Mouse (Mus musculus): ENCODE results near the gene Mex3d. TPM values are rescaled to one million over a fixed set of nuclear protein-coding genes. Genes with fewer than 3 reads are reported as not detected.

Gene Mex3d
- polyA plus RNA-seq, 1 experiment: 34.9 TPM

- H3K4me1 ChIP-seq (replicated peaks; ENCODE audit: control insufficient read depth, insufficient read depth, low read length): peaks cover 14% of the 10 kb centered on the region
- 55% methylated on average over 6 of the region's 6 CpGs for WGBS
- H3K4me3 ChIP-seq (ENCODE audit: control insufficient read depth, insufficient read depth, low read length): no peak overlapping the region
- no peaks in the 10 kb centered on the region for H3K27me3 ChIP-seq (ENCODE audit: control insufficient read depth, insufficient read depth, low read length)
- TF ChIP-seq POLR2A (IDR thresholded peaks at IDR 0.05; ENCODE audit: control insufficient read depth, extremely low read depth, insufficient read depth, low read length, poor library complexity): no peak
- TF ChIP-seq CTCF (IDR thresholded peaks at IDR 0.05; ENCODE audit: borderline replicate concordance, control insufficient read depth, extremely low read depth, insufficient read depth, low read length, poor library complexity): no peak
- DNase-seq: peak; percentile 75
- no peak overlapping the region for H3K27ac ChIP-seq (ENCODE audit: control insufficient read depth, insufficient read depth, low read length)
- no peaks in the 10 kb centered on the region for H3K36me3 ChIP-seq (ENCODE audit: control insufficient read depth, insufficient read depth, low read length)
These were observed 13.4 kb downstream of the Mex3d start for GRCm38 (mm10) chr10:80374063-80374462.

GRCm38 (mm10) chr10:80372706-80373105, 14.8 kb downstream of the Mex3d start:
- DNase-seq: no peak
- Histone ChIP-seq H3K27me3 (ENCODE audit: control insufficient read depth, insufficient read depth, low read length) (no peaks in the 10 kb centered on the region; the same call in 1 of the 2 replicates), H3K27ac (ENCODE audit: control insufficient read depth, insufficient read depth, low read length) (no peak overlapping the region), H3K4me3 (ENCODE audit: control insufficient read depth, insufficient read depth, low read length) (no peak overlapping the region), H3K36me3 (ENCODE audit: control insufficient read depth, insufficient read depth, low read length) (no peaks in the 10 kb centered on the region), H3K4me1 (replicated peaks; ENCODE audit: control insufficient read depth, insufficient read depth, low read length) (peaks cover 14% of the 10 kb centered on the region)
- TF ChIP-seq CTCF (IDR thresholded peaks at IDR 0.05; ENCODE audit: borderline replicate concordance, control insufficient read depth, extremely low read depth, insufficient read depth, low read length, poor library complexity): no peak
- no peak for TF ChIP-seq POLR2A (IDR thresholded peaks at IDR 0.05; ENCODE audit: control insufficient read depth, extremely low read depth, insufficient read depth, low read length, poor library complexity)
- WGBS: 92% methylated on average over 6 of the region's 6 CpGs

GRCm38 (mm10) chr10:80371983-80372382, 15.5 kb downstream of the Mex3d start:
- Histone ChIP-seq H3K4me1 (replicated peaks; ENCODE audit: control insufficient read depth, insufficient read depth, low read length) (peaks cover 14% of the 10 kb centered on the region), H3K27ac (ENCODE audit: control insufficient read depth, insufficient read depth, low read length) (no peak overlapping the region), H3K36me3 (ENCODE audit: control insufficient read depth, insufficient read depth, low read length) (no peaks in the 10 kb centered on the region), H3K4me3 (ENCODE audit: control insufficient read depth, insufficient read depth, low read length) (no peak overlapping the region), H3K27me3 (ENCODE audit: control insufficient read depth, insufficient read depth, low read length) (no peaks in the 10 kb centered on the region; the same call in 1 of the 2 replicates)
- no peak for DNase-seq
- WGBS: 75% methylated on average over 9 of the region's 9 CpGs
- TF ChIP-seq POLR2A (IDR thresholded peaks at IDR 0.05; ENCODE audit: control insufficient read depth, extremely low read depth, insufficient read depth, low read length, poor library complexity): no peak
- TF ChIP-seq CTCF (IDR thresholded peaks at IDR 0.05; ENCODE audit: borderline replicate concordance, control insufficient read depth, extremely low read depth, insufficient read depth, low read length, poor library complexity): no peak

GRCm38 (mm10) chr10:80371411-80371966, 16.0 kb downstream of the Mex3d start:
- Histone ChIP-seq H3K36me3 (ENCODE audit: control insufficient read depth, insufficient read depth, low read length) (no peaks in the 10 kb centered on the region), H3K27ac (ENCODE audit: control insufficient read depth, insufficient read depth, low read length) (no peak overlapping the region), H3K27me3 (ENCODE audit: control insufficient read depth, insufficient read depth, low read length) (no peaks in the 10 kb centered on the region; the same call in 1 of the 2 replicates), H3K4me1 (replicated peaks; ENCODE audit: control insufficient read depth, insufficient read depth, low read length) (peaks cover 14% of the 10 kb centered on the region), H3K4me3 (ENCODE audit: control insufficient read depth, insufficient read depth, low read length) (0 out of 2 replicates have a peak overlapping the region, but pooled peaks have one; percentile 5)
- DNase-seq: peak; percentile 70
- TF ChIP-seq CTCF (IDR thresholded peaks at IDR 0.05; ENCODE audit: borderline replicate concordance, control insufficient read depth, extremely low read depth, insufficient read depth, low read length, poor library complexity) (no peak), POLR2A (IDR thresholded peaks at IDR 0.05; ENCODE audit: control insufficient read depth, extremely low read depth, insufficient read depth, low read length, poor library complexity) (no peak)
- WGBS: 7% methylated on average over 12 of the region's 12 CpGs

GRCm38 (mm10) chr10:80369995-80370747, 17.3 kb downstream of the Mex3d start:
- WGBS: 85% methylated on average over 21 of the region's 21 CpGs
- Histone ChIP-seq H3K27ac (ENCODE audit: control insufficient read depth, insufficient read depth, low read length) (no peak overlapping the region), H3K27me3 (ENCODE audit: control insufficient read depth, insufficient read depth, low read length) (no peaks in the 10 kb centered on the region; the same call in 1 of the 2 replicates), H3K36me3 (ENCODE audit: control insufficient read depth, insufficient read depth, low read length) (no peaks in the 10 kb centered on the region), H3K4me1 (replicated peaks; ENCODE audit: control insufficient read depth, insufficient read depth, low read length) (peaks cover 14% of the 10 kb centered on the region), H3K4me3 (ENCODE audit: control insufficient read depth, insufficient read depth, low read length) (no peak overlapping the region)
- no peak for TF ChIP-seq POLR2A (IDR thresholded peaks at IDR 0.05; ENCODE audit: control insufficient read depth, extremely low read depth, insufficient read depth, low read length, poor library complexity)
- no peak for TF ChIP-seq CTCF (IDR thresholded peaks at IDR 0.05; ENCODE audit: borderline replicate concordance, control insufficient read depth, extremely low read depth, insufficient read depth, low read length, poor library complexity)
- peak; percentile 45 for DNase-seq

- no peak for TF ChIP-seq CTCF (IDR thresholded peaks at IDR 0.05; ENCODE audit: borderline replicate concordance, control insufficient read depth, extremely low read depth, insufficient read depth, low read length, poor library complexity)
- H3K4me3 ChIP-seq (ENCODE audit: control insufficient read depth, insufficient read depth, low read length): no peak overlapping the region
- WGBS: 94% methylated on average over 6 of the region's 6 CpGs
- peaks cover 14% of the 10 kb centered on the region for H3K4me1 ChIP-seq (replicated peaks; ENCODE audit: control insufficient read depth, insufficient read depth, low read length)
- DNase-seq: no peak
- H3K27ac ChIP-seq (ENCODE audit: control insufficient read depth, insufficient read depth, low read length): no peak overlapping the region
- no peaks in the 10 kb centered on the region for H3K36me3 ChIP-seq (ENCODE audit: control insufficient read depth, insufficient read depth, low read length)
- H3K27me3 ChIP-seq (ENCODE audit: control insufficient read depth, insufficient read depth, low read length): peaks cover 3% of the 10 kb centered on the region; the same call in 1 of the 2 replicates
These were observed 19.1 kb downstream of the Mex3d start for GRCm38 (mm10) chr10:80368392-80368791.
